Mouse (Mus musculus) layer of hippocampus, adult 9-10 months (tissue): Measurements from ENCODE around the gene Srsx.
"Not testable (repeated sequence)": the region's sequence is repeated elsewhere in the genome, so short reads cannot be mapped to it uniquely, and the experiment has no call there.

ENCODE experiments used
- DNase-seq: peaks from one replicate; pipeline ENCODE4 v3.0.0; 2022; ENCODE audit warnings: low spot score

Gene Srsx

DNA sequence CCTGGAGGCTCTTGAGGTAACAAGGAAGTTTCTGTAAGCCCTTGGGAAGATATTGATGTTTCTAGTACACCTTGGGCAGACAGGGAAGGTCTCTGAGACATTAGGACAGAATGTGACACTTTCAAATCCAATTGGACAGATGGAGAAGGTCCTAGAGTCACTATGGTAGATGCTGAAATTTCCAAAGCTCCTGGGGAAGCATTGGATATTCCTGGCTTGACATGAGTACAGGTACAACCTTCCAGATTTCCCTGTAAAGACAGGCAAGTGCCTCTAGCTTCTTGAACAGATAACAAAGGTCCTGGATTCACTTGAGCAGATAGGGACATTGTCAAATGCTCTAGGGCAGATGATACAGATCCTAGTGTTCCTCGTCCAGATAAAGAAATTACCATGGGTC lies at the start of gene Srsx:
Gene Srsx (minus strand): TSS at position 101 of the 400 bp plus-strand sequence.
- DNase-seq = not testable (repeated sequence)

DNA sequence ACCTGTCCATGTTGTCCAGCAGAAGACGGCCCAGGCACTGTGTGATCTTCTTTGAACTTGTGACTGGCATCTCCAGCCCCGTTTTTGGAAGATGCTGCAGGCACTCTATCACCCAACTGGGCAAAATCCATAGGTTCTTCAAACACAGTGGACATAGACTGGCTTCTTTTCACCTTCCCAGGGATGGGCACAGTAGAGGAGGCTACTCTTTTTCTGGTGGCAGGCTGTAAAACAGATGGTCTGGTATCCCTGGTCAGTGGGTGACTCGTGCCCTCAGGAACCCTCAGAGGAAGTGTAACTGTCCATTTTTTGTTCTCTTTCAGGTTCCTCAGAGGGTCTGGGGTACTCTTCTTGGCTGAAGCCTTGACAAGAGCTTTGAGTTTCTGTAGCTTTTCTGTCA lies 24.5 kb upstream of the Srsx start, which contains the start of gene Gm17577:
Gene Gm17577 (minus strand): TSS at position 101 of the 400 bp plus-strand sequence.
- not testable (repeated sequence) for DNase-seq
